Mouse (Mus musculus): Measurements from ENCODE around the gene Strbp. TPM values are rescaled to one million over a fixed set of nuclear protein-coding genes. Genes with fewer than 3 reads are reported as not detected.

Strbp gene
- polyA plus RNA-seq (2015; fragmentation: Nextera tagmentation; extraction: Ambion mirVana) = 26.2 and 30.8 TPM in 2 replicates

DNA sequence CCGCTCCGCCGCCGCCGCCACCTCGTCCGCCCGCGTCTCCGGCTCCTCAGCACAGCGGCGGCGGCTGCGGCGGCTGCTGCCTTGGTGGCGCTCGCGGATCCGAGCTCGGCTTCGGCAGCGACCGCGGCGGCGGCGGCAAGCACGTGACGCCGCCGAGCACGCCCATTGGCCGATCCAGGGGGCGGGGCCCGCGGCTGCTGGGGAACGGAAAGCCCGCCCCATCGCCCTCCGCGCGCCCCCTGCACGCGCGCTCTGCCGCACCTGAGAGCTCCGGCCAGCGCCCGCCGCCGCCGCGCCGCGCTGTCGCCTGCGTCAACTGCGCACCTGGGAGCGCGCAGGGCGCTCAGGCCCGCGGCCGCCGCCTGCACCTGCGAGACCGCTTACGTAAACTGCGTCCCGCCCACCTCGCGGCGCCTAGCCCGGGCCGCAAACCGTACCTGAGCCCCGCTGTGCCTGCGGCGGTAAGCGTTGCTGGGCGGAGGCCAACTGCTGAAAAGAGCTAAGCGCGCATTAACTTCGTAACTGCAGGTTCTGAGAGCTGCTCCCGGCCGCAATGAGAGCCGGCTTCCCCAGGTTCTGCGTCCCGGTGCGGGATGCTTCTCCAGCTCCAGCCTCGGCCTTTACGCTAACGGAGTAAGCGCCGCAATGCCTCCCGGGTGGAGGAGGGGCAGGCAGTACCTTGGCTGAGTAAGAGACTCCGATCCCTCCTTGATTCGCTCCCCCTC, at the start of gene Strbp:
TSS of gene Strbp (minus strand) at position 630 of the 725 bp plus-strand sequence.
- H3K27ac ChIP-seq = peak within 1 kb of the TSS; percentile 95
- H3K27me3 ChIP-seq = no peaks in the 10 kb centered on the region
- no peaks in the 10 kb centered on the region for H3K36me3 ChIP-seq
- peak; percentile 91 for ATAC-seq (ENCODE audit: insufficient number of reproducible peaks, low FRiP score, low TSS enrichment, low read depth)
- H3K9ac ChIP-seq = peak within 1 kb of the TSS; percentile 89
- WGBS = under 1% methylated on average over 92 of the region's 98 CpGs
- no peaks in the 10 kb centered on the region for H3K9me3 ChIP-seq
- H3K4me3 ChIP-seq = peak within 1 kb of the TSS; percentile 94
- H3K4me1 ChIP-seq = peaks cover 14% of the 10 kb centered on the region
- H3K4me2 ChIP-seq = peak within 1 kb of the TSS; percentile 88

DNA sequence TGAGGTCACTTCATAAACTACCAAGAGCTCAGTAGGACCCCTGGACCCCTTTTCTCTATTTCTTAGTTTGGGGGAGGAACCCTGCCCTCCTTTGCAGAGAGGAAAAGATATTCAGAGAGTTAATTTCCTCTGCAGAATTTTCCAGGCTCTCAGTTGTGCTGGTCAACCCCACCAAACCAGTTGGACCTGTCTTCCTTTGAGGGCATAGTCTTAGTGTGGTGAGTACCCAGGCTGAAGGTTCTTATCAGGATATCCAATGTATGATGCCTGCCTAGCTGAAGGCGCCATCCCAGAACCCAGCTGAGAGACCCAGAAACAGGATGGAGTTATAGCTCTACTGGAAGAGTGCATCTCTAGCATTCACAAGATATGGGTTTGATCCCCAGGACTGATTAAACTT, 47.5 kb upstream of the Strbp start:
- ATAC-seq (ENCODE audit: insufficient number of reproducible peaks, low FRiP score, low TSS enrichment, low read depth) = no peak
- no peaks in the 10 kb centered on the region for H3K36me3 ChIP-seq
- whole genome bisulfite sequencing = 90% methylated on average over 1 of the region's 1 CpGs
- no peak overlapping the region for H3K4me3 ChIP-seq
- H3K4me1 ChIP-seq = peaks cover 36% of the 10 kb centered on the region
- no peaks in the 10 kb centered on the region for H3K27me3 ChIP-seq
- no peak overlapping the region for H3K9ac ChIP-seq
- H3K4me2 ChIP-seq = no peak overlapping the region
- no peaks in the 10 kb centered on the region for H3K9me3 ChIP-seq
- H3K27ac ChIP-seq = no peak overlapping the region

DNA sequence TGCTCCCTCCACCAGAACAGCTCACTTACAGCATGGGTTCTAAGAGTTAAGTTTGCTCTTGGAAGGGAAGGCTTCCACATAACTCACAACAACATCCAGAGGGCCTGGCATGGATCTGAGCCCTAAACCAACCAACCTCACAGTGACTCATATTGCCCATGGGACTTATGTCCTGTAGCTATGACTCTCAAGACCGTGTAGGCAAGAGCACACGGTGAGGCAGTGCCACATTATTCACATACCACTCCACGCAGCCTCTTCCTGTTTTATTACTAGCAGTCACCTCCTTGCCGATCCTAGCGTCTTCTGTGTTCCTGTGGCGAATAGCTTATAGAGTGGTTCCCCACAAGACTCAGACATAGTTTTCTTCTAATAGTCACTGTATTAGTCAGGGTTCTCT, 45.7 kb upstream of the Strbp start:
- H3K4me3 ChIP-seq = no peak overlapping the region
- H3K36me3 ChIP-seq = no peaks in the 10 kb centered on the region
- no peak overlapping the region for H3K4me2 ChIP-seq
- ATAC-seq (ENCODE audit: insufficient number of reproducible peaks, low FRiP score, low TSS enrichment, low read depth) = no peak
- WGBS = 31% methylated on average over 6 of the region's 6 CpGs
- H3K9ac ChIP-seq = no peak overlapping the region
- H3K27me3 ChIP-seq = no peaks in the 10 kb centered on the region
- no peaks in the 10 kb centered on the region for H3K9me3 ChIP-seq
- H3K4me1 ChIP-seq = peaks cover 30% of the 10 kb centered on the region
- peak overlapping the region; percentile 91 for H3K27ac ChIP-seq

DNA sequence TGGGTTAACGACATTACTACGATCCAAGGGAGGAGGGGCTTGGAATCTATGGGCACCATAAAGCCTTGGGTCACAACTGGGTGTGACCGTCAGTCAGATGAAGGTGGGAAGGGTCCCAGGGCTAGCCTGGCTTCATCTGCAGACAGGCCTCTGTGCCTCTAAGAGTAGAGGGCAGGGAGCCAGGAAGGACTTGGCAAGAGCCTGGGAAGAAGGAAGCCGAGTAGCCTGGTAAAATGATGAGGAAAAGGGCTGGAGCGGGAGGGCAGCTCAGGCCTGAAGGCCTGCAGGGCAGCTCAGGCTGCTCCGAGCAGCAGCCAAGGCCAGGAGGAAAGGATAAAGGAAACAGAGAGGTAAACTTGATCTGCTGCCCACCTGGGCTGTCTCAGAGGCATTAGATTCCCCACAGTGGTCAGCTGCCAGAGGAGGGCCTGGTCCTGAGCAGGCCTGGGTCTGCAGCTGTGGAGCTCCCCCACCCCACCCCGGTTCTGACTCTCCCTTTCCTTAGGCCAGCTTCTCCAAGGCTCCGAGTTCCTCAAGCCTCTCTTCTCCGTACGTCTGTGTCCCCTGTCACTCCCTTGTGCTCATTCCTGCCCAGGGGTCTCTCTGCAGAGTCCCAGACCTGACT, 44.9 kb upstream of the Strbp start:
- Histone ChIP-seq H3K27me3 (no peaks in the 10 kb centered on the region), H3K9ac (0 out of 2 replicates have a peak overlapping the region, but pooled peaks have one; percentile 14), H3K4me3 (no peak overlapping the region), H3K4me1 (peaks cover 30% of the 10 kb centered on the region), H3K9me3 (no peaks in the 10 kb centered on the region), H3K4me2 (no peak overlapping the region), H3K36me3 (no peaks in the 10 kb centered on the region), H3K27ac (peak overlapping the region; percentile 91)
- peak; percentile 84 for ATAC-seq (ENCODE audit: insufficient number of reproducible peaks, low FRiP score, low TSS enrichment, low read depth)
- 30% methylated on average over 10 of the region's 10 CpGs for WGBS

DNA sequence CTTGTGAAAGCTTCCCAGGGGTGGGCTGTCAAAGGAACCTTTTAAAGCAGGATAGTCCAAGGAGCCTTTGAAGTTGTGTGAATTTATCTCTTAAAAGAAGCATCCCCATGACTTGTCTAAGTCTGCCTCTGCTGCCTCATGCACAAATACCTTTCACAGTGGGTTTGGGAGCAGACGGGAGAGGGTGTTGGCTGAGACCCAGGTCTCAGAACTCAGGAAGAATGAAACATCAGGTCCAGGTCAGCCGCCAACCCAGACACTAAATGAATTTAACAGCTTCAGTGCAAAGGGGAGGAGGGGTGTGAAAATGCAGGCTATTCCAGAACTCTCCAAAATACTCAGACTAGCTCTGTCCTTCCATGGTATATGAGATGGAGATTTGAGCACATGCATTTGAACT, 44.2 kb upstream of the Strbp start:
- no peaks in the 10 kb centered on the region for H3K36me3 ChIP-seq
- H3K4me2 ChIP-seq = no peak overlapping the region
- peak overlapping the region; percentile 91 for H3K27ac ChIP-seq
- no peaks in the 10 kb centered on the region for H3K27me3 ChIP-seq
- no peak overlapping the region for H3K4me3 ChIP-seq
- ATAC-seq (ENCODE audit: insufficient number of reproducible peaks, low FRiP score, low TSS enrichment, low read depth) = 0 out of 2 replicates have a peak, but pooled peaks have one; percentile 3
- peaks cover 30% of the 10 kb centered on the region for H3K4me1 ChIP-seq
- 18% methylated on average over 2 of the region's 2 CpGs for WGBS
- H3K9ac ChIP-seq = 0 out of 2 replicates have a peak overlapping the region, but pooled peaks have one; percentile 14
- no peaks in the 10 kb centered on the region for H3K9me3 ChIP-seq

DNA sequence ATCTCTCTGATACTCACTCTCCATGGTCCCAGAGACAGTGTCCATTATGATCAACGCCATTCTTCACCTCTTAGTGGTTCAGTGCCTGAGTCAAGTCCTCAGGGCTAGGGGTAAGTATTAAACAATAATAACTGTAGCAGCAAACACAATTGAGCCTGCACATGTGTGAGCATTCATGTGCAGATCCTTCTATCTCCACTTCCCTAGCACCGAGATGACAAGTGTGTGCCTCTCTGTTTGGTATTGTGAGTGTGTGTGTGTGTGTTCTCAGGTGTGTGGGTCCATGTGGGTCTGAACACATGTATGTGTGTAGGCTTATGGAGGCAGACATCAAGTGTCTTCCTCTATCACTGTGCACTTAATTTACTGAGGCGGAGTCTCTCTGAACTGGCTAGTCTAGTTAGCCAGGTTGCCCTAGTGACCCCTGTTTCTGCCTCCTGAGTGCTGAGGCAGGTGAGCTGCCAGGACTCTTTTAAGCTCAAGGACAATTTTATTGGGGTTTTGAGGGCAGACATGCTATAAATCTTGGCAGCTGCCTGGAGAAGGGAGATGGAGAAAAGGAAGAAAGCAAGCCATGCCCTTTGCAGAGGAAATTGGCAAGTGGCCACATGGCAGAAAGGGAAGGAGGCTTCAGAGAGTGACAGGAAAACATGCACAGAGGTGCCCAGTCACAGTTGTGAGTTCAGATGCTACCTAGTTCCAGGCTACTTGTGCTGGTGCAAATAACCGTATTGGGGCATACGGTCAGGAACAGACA, 42.8 kb upstream of the Strbp start:
- ATAC-seq (ENCODE audit: insufficient number of reproducible peaks, low FRiP score, low TSS enrichment, low read depth) = no peak
- 81% methylated on average over 5 of the region's 5 CpGs for WGBS
- peaks cover 37% of the 10 kb centered on the region for H3K4me1 ChIP-seq
- no peaks in the 10 kb centered on the region for H3K36me3 ChIP-seq
- no peak overlapping the region for H3K9ac ChIP-seq
- peak overlapping the region; percentile 51; the same call in 1 of the 2 replicates for H3K27ac ChIP-seq
- H3K9me3 ChIP-seq = no peaks in the 10 kb centered on the region
- no peak overlapping the region for H3K4me2 ChIP-seq
- no peak overlapping the region for H3K4me3 ChIP-seq
- no peaks in the 10 kb centered on the region for H3K27me3 ChIP-seq

DNA sequence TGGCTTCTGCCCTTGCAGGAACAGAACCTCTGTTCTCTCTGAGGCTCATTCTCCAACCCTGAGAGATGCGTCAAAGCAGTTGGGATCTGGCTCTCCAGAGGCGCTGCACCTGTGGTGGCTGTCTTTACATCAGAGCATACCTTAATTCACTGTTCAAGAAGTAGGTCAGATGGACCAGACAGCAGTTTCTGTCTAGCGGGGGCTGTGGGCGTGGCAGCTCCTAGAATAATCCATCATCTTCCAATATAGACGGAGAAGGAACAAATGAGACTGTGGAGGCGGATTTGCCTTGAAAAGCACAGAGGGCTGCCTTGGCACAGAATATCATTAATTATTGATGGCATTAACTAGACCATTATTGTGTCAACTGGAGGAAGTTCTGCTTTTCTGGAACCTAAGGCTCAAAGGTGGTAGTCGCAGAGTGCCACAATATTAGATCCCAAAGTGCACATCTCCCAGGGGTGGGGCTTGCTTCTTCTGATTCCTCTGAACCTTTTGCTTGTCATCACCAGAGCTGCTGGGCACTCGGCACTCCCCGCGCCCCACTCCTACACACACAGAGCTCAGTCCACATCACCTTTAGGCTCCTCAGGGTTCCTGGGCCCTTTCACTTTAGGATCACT, 41.2 kb upstream of the Strbp start:
- Histone ChIP-seq H3K9ac (no peak overlapping the region), H3K27ac (no peak overlapping the region), H3K4me2 (no peak overlapping the region), H3K4me1 (peaks cover 37% of the 10 kb centered on the region), H3K9me3 (no peaks in the 10 kb centered on the region), H3K27me3 (no peaks in the 10 kb centered on the region), H3K36me3 (no peaks in the 10 kb centered on the region), H3K4me3 (no peak overlapping the region)
- 90% methylated on average over 10 of the region's 10 CpGs for WGBS
- ATAC-seq (ENCODE audit: insufficient number of reproducible peaks, low FRiP score, low TSS enrichment, low read depth) = no peak

DNA sequence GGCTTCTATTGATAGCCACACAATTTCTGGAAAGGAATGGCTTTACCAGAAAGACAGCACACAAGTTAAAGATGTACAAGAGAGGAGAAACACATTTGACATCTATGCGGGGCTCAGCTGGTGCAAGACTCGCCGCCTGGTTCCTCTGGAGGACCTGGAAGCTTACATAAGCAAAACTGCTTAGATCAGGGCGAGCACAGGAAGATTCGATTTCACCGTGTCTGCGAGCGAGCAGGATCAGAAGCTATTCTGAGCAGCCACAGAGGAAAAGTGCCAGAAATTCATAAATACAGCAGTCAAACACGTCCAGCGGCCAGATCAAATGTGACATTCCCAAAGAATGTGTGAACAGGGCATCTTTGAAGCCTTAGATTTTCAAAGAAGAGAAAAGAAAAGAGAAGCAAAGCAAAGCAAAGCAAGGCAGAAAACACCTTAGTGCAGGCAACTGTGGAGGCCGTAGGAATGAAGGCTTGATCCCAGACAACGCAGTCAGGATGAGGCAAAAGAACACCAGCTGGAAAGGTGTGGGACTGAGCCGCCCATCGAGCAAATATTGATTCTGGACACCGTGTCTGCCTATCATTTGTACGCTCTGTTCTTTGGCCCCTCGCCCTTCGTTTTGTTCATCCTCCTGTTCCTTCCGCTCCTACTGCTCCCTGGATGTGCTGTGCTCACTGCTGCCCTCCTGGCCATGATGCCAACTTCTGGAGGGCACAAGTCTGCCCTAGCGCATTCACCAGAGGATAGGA, 38.3 kb upstream of the Strbp start:
- Histone ChIP-seq H3K4me3 (no peak overlapping the region), H3K9me3 (no peaks in the 10 kb centered on the region), H3K36me3 (no peaks in the 10 kb centered on the region), H3K9ac (no peak overlapping the region), H3K4me2 (no peak overlapping the region), H3K4me1 (peaks cover 13% of the 10 kb centered on the region), H3K27me3 (no peaks in the 10 kb centered on the region), H3K27ac (peak overlapping the region; percentile 2; the same call in 1 of the 2 replicates)
- WGBS = 60% methylated on average over 20 of the region's 20 CpGs
- ATAC-seq (ENCODE audit: insufficient number of reproducible peaks, low FRiP score, low TSS enrichment, low read depth) = no peak

DNA sequence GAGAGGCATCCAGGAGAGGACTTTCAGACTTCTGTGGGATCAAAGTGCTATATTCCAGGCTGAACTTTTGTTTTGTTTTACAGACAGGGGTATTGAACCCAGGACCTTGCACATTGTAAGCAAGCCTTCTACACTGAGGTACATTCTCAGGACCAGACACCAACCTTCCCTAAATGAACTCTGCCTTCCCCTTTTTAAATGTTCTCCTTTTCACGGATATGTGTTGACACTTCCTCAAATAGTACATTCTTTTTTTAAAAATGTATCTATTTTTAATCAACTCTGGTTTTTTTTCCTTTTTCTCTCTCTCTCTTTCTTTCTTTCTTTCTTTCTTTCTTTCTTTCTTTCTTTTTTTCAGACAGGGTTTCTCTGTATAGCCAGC, 32.1 kb upstream of the Strbp start:
- Histone ChIP-seq H3K27me3 (no peaks in the 10 kb centered on the region), H3K36me3 (no peaks in the 10 kb centered on the region), H3K9me3 (no peaks in the 10 kb centered on the region), H3K9ac (no peak overlapping the region), H3K4me2 (peak overlapping the region; percentile 22), H3K4me3 (no peak overlapping the region), H3K4me1 (peaks cover 10% of the 10 kb centered on the region), H3K27ac (no peak overlapping the region)
- 60% methylated on average over 1 of the region's 1 CpGs for WGBS
- no peak for ATAC-seq (ENCODE audit: insufficient number of reproducible peaks, low FRiP score, low TSS enrichment, low read depth)

DNA sequence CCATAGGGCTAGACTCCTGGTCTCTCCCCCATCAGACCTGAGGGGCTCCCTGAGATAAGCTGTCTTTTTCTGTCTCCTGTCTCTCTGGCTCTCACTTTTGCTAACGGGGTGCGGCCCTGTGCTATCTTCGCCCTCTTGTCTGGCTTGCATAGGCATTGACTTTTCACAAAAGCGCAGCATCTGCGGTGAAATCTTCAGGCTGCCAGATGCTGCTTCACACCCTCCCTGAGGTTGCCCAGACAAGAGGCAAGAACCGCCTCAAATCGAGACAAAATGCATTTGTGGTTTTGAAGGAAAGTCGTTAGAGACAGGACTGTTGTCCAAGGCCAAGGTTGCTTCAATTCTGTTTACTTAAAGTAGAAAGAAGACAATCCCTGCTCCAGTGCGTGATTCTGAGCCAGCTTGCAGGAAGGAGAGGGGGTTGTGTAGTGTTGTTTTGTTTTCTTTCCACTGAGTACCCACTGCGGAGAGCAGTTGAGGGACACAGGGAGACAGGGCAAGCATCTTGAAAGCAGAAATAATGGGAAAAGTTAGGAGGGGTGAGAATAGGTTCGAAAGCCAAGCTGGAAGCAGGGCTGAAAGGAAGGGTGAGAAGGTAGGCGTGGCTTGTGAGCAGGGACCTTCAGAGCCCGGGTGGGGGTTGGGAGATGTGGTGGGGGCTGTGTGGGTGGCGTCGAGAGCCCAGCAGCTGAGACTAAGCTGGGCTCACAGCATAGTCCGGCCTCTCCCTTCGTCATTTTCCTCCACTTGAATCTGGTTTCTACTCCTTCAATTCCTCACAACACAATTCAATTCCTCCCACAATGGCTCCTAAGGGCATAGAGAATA, 31.5 kb upstream of the Strbp start:
- Histone ChIP-seq H3K9ac (no peak overlapping the region), H3K36me3 (no peaks in the 10 kb centered on the region), H3K9me3 (no peaks in the 10 kb centered on the region), H3K4me2 (peak overlapping the region; percentile 22), H3K27ac (0 out of 2 replicates have a peak overlapping the region, but pooled peaks have one; percentile 1), H3K4me3 (no peak overlapping the region), H3K27me3 (no peaks in the 10 kb centered on the region), H3K4me1 (peaks cover 10% of the 10 kb centered on the region)
- no peak for ATAC-seq (ENCODE audit: insufficient number of reproducible peaks, low FRiP score, low TSS enrichment, low read depth)
- WGBS = 20% methylated on average over 17 of the region's 17 CpGs
